Comparison of ENCODE assay signal across 23 mouse cellular contexts in the genomic region with DNA sequence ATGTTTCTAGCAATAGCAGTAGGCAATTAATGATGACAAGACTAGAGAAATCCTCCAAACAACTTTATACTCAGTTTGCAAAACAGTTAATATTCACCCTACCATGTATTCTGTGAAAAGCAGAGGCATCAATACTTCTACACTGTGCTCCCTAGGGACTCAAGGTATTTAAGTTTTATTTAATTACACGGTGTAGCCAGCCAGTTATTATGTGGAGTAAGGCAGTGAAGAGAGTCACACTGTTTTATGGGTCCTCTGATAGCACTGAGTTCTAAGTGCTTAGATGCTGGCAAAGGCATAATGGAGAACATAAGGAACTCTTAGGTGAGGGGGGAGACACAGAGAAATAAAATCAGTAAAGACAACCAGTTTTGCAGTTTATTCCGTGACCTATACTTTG.
DNase-seq lines count a peak whose midpoint lies in the region; ATAC-seq and TF ChIP-seq lines count a peak whose summit lies in the region.
"Had no signal": no experiment of that assay in that cellular context is flagged by ENCODE, and none has a peak within 500 bp of the region (broad histone marks: within the 10 kb centered on the region; RNA-seq: fewer than 3 reads in every experiment).

No protein-coding gene starts in this region.

- H3K36me3 ChIP-seq in hindbrain, embryonic 14.5 days (replicated peaks; ENCODE audit: control insufficient read depth, insufficient read depth), result no peaks in the 10 kb centered on the region
- H3K36me3 ChIP-seq in hindbrain, embryonic 16.5 days (ENCODE audit: control insufficient read depth, insufficient read depth, low read length), result no peaks in the 10 kb centered on the region
- no peaks in the 10 kb centered on the region for H3K36me3 ChIP-seq in hindbrain, postnatal 0 days (ENCODE audit: insufficient read depth, low read length)
- no peaks in the 10 kb centered on the region for H3K36me3 ChIP-seq in hindbrain, embryonic 10.5 days
- H3K36me3 ChIP-seq in neural tube, embryonic 13.5 days, result no peaks in the 10 kb centered on the region
- H3K36me3 ChIP-seq: embryonic facial prominence, embryonic 10.5 days; embryonic facial prominence, embryonic 12.5 days; G1E had no signal

- WGBS in hindbrain, embryonic 14.5 days, result 70% methylated on average over 2 of the region's 2 CpGs
- 68% methylated on average over 2 of the region's 2 CpGs for WGBS in hindbrain, embryonic 16.5 days
- WGBS in hindbrain, postnatal 0 days, result 70% methylated on average over 2 of the region's 2 CpGs
- WGBS in hindbrain, embryonic 10.5 days, result 82% methylated on average over 2 of the region's 2 CpGs
- 35% methylated on average over 2 of the region's 2 CpGs for WGBS in neural tube, embryonic 13.5 days

- H3K4me2 ChIP-seq in hindbrain, embryonic 14.5 days (replicated peaks), result no peak overlapping the region
- H3K4me2 ChIP-seq in hindbrain, embryonic 16.5 days (ENCODE audit: low read length), result no peak overlapping the region
- H3K4me2 ChIP-seq in hindbrain, postnatal 0 days (ENCODE audit: low read depth, low read length), result no peak overlapping the region
- H3K4me2 ChIP-seq in neural tube, embryonic 13.5 days, result no peak overlapping the region
- H3K4me2 ChIP-seq: embryonic facial prominence, embryonic 12.5 days; forebrain, embryonic 13.5 days had no signal

- no peaks in the 10 kb centered on the region for H3K9me3 ChIP-seq in hindbrain, embryonic 14.5 days (ENCODE audit: control insufficient read depth, low read length)
- no peaks in the 10 kb centered on the region for H3K9me3 ChIP-seq in hindbrain, embryonic 16.5 days (ENCODE audit: control insufficient read depth, low read length)
- no peaks in the 10 kb centered on the region for H3K9me3 ChIP-seq in hindbrain, postnatal 0 days (ENCODE audit: low read length)
- no peaks in the 10 kb centered on the region for H3K9me3 ChIP-seq in hindbrain, embryonic 10.5 days
- H3K9me3 ChIP-seq in neural tube, embryonic 13.5 days, result no peaks in the 10 kb centered on the region
- H3K9me3 ChIP-seq: embryonic facial prominence, embryonic 10.5 days; embryonic facial prominence, embryonic 12.5 days; forebrain, embryonic 13.5 days; G1E had no signal

- peaks cover 7% of the 10 kb centered on the region; the same call in 1 of the 2 replicates for H3K4me1 ChIP-seq in hindbrain, embryonic 14.5 days (replicated peaks; ENCODE audit: control insufficient read depth, insufficient read depth, low read length)
- no peaks in the 10 kb centered on the region; the same call in none of the 2 replicates for H3K4me1 ChIP-seq in hindbrain, embryonic 16.5 days (ENCODE audit: control insufficient read depth, insufficient read depth, low read depth, low read length)
- 0 out of 2 replicates have a peak, but pooled peaks cover 6% of the 10 kb centered on the region for H3K4me1 ChIP-seq in hindbrain, postnatal 0 days (ENCODE audit: insufficient read depth, low read length)
- no peaks in the 10 kb centered on the region for H3K4me1 ChIP-seq in hindbrain, embryonic 10.5 days (replicated peaks)
- peaks cover 30% of the 10 kb centered on the region for H3K4me1 ChIP-seq in neural tube, embryonic 13.5 days (replicated peaks)
- H3K4me1 ChIP-seq: embryonic facial prominence, embryonic 10.5 days; embryonic facial prominence, embryonic 12.5 days; forebrain, embryonic 13.5 days had no signal

- H3K4me3 ChIP-seq in hindbrain, embryonic 14.5 days (replicated peaks; ENCODE audit: low read length), result no peak overlapping the region
- H3K4me3 ChIP-seq in hindbrain, embryonic 16.5 days (ENCODE audit: low read length), result no peak overlapping the region
- H3K4me3 ChIP-seq in hindbrain, postnatal 0 days (ENCODE audit: low read length), result no peak overlapping the region
- no peak overlapping the region for H3K4me3 ChIP-seq in hindbrain, embryonic 10.5 days
- no peak overlapping the region for H3K4me3 ChIP-seq in neural tube, embryonic 13.5 days
- H3K4me3 ChIP-seq: embryonic facial prominence, embryonic 10.5 days; embryonic facial prominence, embryonic 12.5 days; forebrain, embryonic 13.5 days had no signal

- TF ChIP-seq CTCF in hindbrain, postnatal 0 days (IDR thresholded peaks at IDR 0.05; ENCODE audit: low read depth), result no peak

- no peak overlapping the region for H3K9ac ChIP-seq in hindbrain, embryonic 14.5 days
- H3K9ac ChIP-seq in hindbrain, embryonic 16.5 days (ENCODE audit: low read depth, low read length), result no peak overlapping the region
- H3K9ac ChIP-seq in hindbrain, postnatal 0 days (replicated peaks; ENCODE audit: low read length), result no peak overlapping the region
- no peak overlapping the region for H3K9ac ChIP-seq in neural tube, embryonic 13.5 days
- H3K9ac ChIP-seq: embryonic facial prominence, embryonic 12.5 days; forebrain, embryonic 13.5 days had no signal

- no peaks in the 10 kb centered on the region for H3K27me3 ChIP-seq in hindbrain, embryonic 14.5 days (ENCODE audit: control insufficient read depth, insufficient read depth, low read length)
- H3K27me3 ChIP-seq in hindbrain, embryonic 16.5 days (replicated peaks; ENCODE audit: control insufficient read depth, insufficient read depth, low read length), result no peaks in the 10 kb centered on the region
- H3K27me3 ChIP-seq in hindbrain, postnatal 0 days (ENCODE audit: insufficient read depth, low read length), result no peaks in the 10 kb centered on the region
- H3K27me3 ChIP-seq in hindbrain, embryonic 10.5 days (ENCODE audit: insufficient read depth, poor library complexity, severe bottlenecking), result no peaks in the 10 kb centered on the region
- H3K27me3 ChIP-seq in neural tube, embryonic 13.5 days, result no peaks in the 10 kb centered on the region
- H3K27me3 ChIP-seq: CH12.LX; embryonic facial prominence, embryonic 12.5 days; forebrain, embryonic 13.5 days had no signal

- no peak for DNase-seq in hindbrain, embryonic 14.5 days (ENCODE audit: low spot score)
- DNase-seq in hindbrain, postnatal 0 days (ENCODE audit: low spot score), result peak; percentile 29
- DNase-seq in hindbrain, embryonic 10.5 days (ENCODE audit: low spot score), result no peak
- DNase-seq in neural tube, embryonic 10.5 days (ENCODE audit: extremely low spot score, low spot score), result no peak
- no peak for DNase-seq in layer of hippocampus, postnatal 36 days
- DNase-seq: adrenal gland, adult 8-10 months; adrenal gland, postnatal 14 days; adrenal gland, postnatal 36 days; B cell, adult 2 months; cerebellum, adult 11-12 months; cerebellum, adult 2 months; cerebellum, adult 9-10 months; cerebellum, postnatal 25 days had no signal

- no peak overlapping the region for H3K27ac ChIP-seq in hindbrain, embryonic 14.5 days
- H3K27ac ChIP-seq in hindbrain, embryonic 16.5 days (ENCODE audit: low read depth, low read length), result no peak overlapping the region
- no peak overlapping the region for H3K27ac ChIP-seq in hindbrain, postnatal 0 days
- no peak overlapping the region for H3K27ac ChIP-seq in hindbrain, embryonic 10.5 days
- no peak overlapping the region for H3K27ac ChIP-seq in neural tube, embryonic 13.5 days (replicated peaks)
- H3K27ac ChIP-seq: embryonic facial prominence, embryonic 10.5 days; embryonic facial prominence, embryonic 12.5 days; forebrain, embryonic 13.5 days had no signal

- ATAC-seq in hindbrain, embryonic 14.5 days (ENCODE audit: low FRiP score), result 0 out of 2 replicates have a peak, but pooled peaks have one; percentile 40
- no peak; the same call in 1 of the 2 replicates for ATAC-seq in hindbrain, embryonic 16.5 days
- no peak for ATAC-seq in hindbrain, postnatal 0 days
- ATAC-seq in neural tube, embryonic 13.5 days (ENCODE audit: low read depth), result peak; percentile 87
- ATAC-seq: activated CD4-positive, CD25-positive, alpha-beta regulatory T cell, adult 4 months; CD4-positive, CD25-positive, alpha-beta regulatory T cell, adult 4 months; forebrain, embryonic 13.5 days; Patski had no signal

Comparison
In these comparisons a context has a peak if more than half of its experiments do, and no peak if none do; other contexts are left out.
1. ATAC-seq: peak in hindbrain, embryonic 14.5 days (single experiment) and neural tube, embryonic 13.5 days (single experiment); none in hindbrain, embryonic 16.5 days (single experiment) and hindbrain, postnatal 0 days (single experiment).